Mouse (Mus musculus) ES-E14 (cell line): ENCODE data around the gene Cldn24. TPM values are rescaled to one million over a fixed set of nuclear protein-coding genes. Genes with fewer than 3 reads are reported as not detected.
"Not testable (repeated sequence)": the region's sequence is repeated elsewhere in the genome, so short reads cannot be mapped to it uniquely, and the experiment has no call there.

ENCODE experiments used
- DNase-seq: peaks from one replicate; pipeline ENCODE4 v3.0.0-alpha.2; 2013; ENCODE audit warnings: low read depth, low spot score
- H3K27ac ChIP-seq: 2 replicates; pipeline ENCODE4 v1.5.1; 2012; ENCODE audit warnings: low read depth, mild to moderate bottlenecking, low read length, moderate library complexity, mixed read lengths; ENCODE audit not compliant: poor library complexity, insufficient read depth, severe bottlenecking
- H3K36me3 ChIP-seq: 2 replicates; pipeline ENCODE4 v1.6.1; 2012; ENCODE audit warnings: mild to moderate bottlenecking, low read length, moderate library complexity, mixed read lengths; ENCODE audit not compliant: control insufficient read depth, poor library complexity, insufficient read depth, severe bottlenecking
- H3K4me1 ChIP-seq, 2 experiments: fragments of 150-350 bp in 1 of 2; sonication (generic) in 1 of 2; 2 replicates each; pipeline ENCODE4 v1.6.1; 2012; ENCODE audit warnings: low read length in 2 of 2, mild to moderate bottlenecking in 1 of 2, mixed read lengths in 1 of 2; ENCODE audit not compliant: control insufficient read depth in 2 of 2, insufficient read depth in 2 of 2, poor library complexity in 1 of 2
- H3K4me3 ChIP-seq, 2 experiments: fragments of 150-350 bp in 1 of 2; sonication (generic) in 1 of 2; 2 replicates each; pipeline ENCODE4 v1.5.1; 2012; ENCODE audit warnings: low read length in 2 of 2, low read depth in 1 of 2, mild to moderate bottlenecking in 1 of 2, mixed read lengths in 1 of 2; ENCODE audit not compliant: insufficient read depth in 1 of 2, poor library complexity in 1 of 2, severe bottlenecking in 1 of 2
- H3K9ac ChIP-seq: 2 replicates; pipeline ENCODE4 v1.6.1; 2012; ENCODE audit warnings: low read depth, mild to moderate bottlenecking, low read length, mixed read lengths; ENCODE audit not compliant: poor library complexity, insufficient read depth, severe bottlenecking
- H3K9me3 ChIP-seq: fragments of 150-350 bp; sonication (generic); 2 replicates; pipeline ENCODE4 v1.6.1; 2012; ENCODE audit warnings: low read depth, mild to moderate bottlenecking, low read length; ENCODE audit not compliant: control insufficient read depth, insufficient read depth
- CHD2 ChIP-seq: IDR thresholded peaks from 2 replicates; pipeline ENCODE4 v1.6.1; 2014; ENCODE audit warnings: mild to moderate bottlenecking, low read depth, low read length, inconsistent platforms
- HCFC1 ChIP-seq: IDR thresholded peaks from 2 replicates; pipeline ENCODE4 v1.6.1; 2012; ENCODE audit warnings: low read length, inconsistent platforms, borderline replicate concordance; ENCODE audit not compliant: insufficient read depth
- MAFK ChIP-seq: IDR thresholded peaks from 2 replicates; pipeline ENCODE4 v1.6.1; 2014; ENCODE audit warnings: mild to moderate bottlenecking, low read depth, low read length, inconsistent platforms; ENCODE audit not compliant: insufficient read depth
- ZC3H11A ChIP-seq: IDR thresholded peaks from 2 replicates; pipeline ENCODE4 v1.6.1; 2012; ENCODE audit warnings: low read depth, mild to moderate bottlenecking, inconsistent platforms, low read length, borderline replicate concordance
- ZNF384 ChIP-seq: IDR thresholded peaks from 2 replicates; pipeline ENCODE4 v1.6.1; 2012; ENCODE audit warnings: low read depth, low read length, inconsistent platforms
- in situ Hi-C, 2 experiments: fragments of 600-800 bp; cut with MboI; formaldehyde crosslinking; loops; one replicate each; pipeline ENCODE4 v1.15.1; 2025; ENCODE audit warnings: low sequenced_read_pairs in 2 of 2, inconsistent platforms in 1 of 2; ENCODE audit not compliant: unreplicated experiment in 2 of 2
- total RNA-seq: library from RNA; depleted of rRNA; stranded (reverse); fragments of 300-350 nt; gene quantifications from 2 replicates; pipeline ENCODE4 v1.2.3, GENCODE M21; 2012

Cldn24 gene
- total RNA-seq, 1 experiment: not detected

- TF ChIP-seq HCFC1 (no peak), ZC3H11A (peak; percentile 21; the same call in 1 of the 2 replicates)
- Histone ChIP-seq H3K27ac (no peak overlapping the region), H3K9ac (no peak overlapping the region), H3K4me3 (no peak overlapping the region), H3K4me1 (no peaks in the 10 kb centered on the region), H3K9me3 (no peaks in the 10 kb centered on the region), H3K36me3 (no peaks in the 10 kb centered on the region)
- peak; percentile 44 for DNase-seq
- in situ Hi-C loops: no loop called here
Observed at GRCm38 (mm10) chr8:47810666-47811015, 11.3 kb upstream of the Cldn24 start.

GRCm38 (mm10) chr8:47811221-47811620 lies 10.7 kb upstream of the Cldn24 start:
- no peak for DNase-seq
- Histone ChIP-seq H3K4me3 (peak overlapping the region in 1 of 2 experiments; percentile 14; a peak in 1 of 4 replicates), H3K27ac (no peak overlapping the region), H3K9ac (no peak overlapping the region), H3K9me3 (no peaks in the 10 kb centered on the region), H3K4me1 (no peaks in the 10 kb centered on the region), H3K36me3 (no peaks in the 10 kb centered on the region)
- TF ChIP-seq ZNF384 (no peak), CHD2 (no peak), ZC3H11A (no peak)
- in situ Hi-C loops: no loop called here

- TF ChIP-seq ZC3H11A (no peak), ZNF384 (no peak), HCFC1 (no peak), MAFK (no peak), CHD2 (no peak)
- DNase-seq: no peak
- H3K36me3 ChIP-seq: no peaks in the 10 kb centered on the region
Observed at GRCm38 (mm10) chr8:47819034-47819433, 2.9 kb upstream of the Cldn24 start.

GRCm38 (mm10) chr8:47820914-47821772 lies 800 bp upstream of the Cldn24 start:
- Histone ChIP-seq H3K27ac (no peak overlapping the region), H3K9me3 (no peaks in the 10 kb centered on the region), H3K36me3 (no peaks in the 10 kb centered on the region), H3K9ac (no peak overlapping the region), H3K4me1 (0 out of 4 replicates have a peak, but pooled peaks cover 0 to 2% of the 10 kb centered on the region in 2 experiments), H3K4me3 (no peak overlapping the region)
- no peak for DNase-seq
- TF ChIP-seq CHD2: no peak
- TF ChIP-seq ZNF384: no peak
- TF ChIP-seq HCFC1: no peak
- TF ChIP-seq MAFK: no peak
- no peak for TF ChIP-seq ZC3H11A
- in situ Hi-C loops: no loop called here

More at GRCm38 (mm10) chr8:47819034-47819433, 2.9 kb upstream of the Cldn24 start:
- no peak overlapping the region for H3K27ac ChIP-seq
- in situ Hi-C loops: no loop called here
- H3K4me1 ChIP-seq: no peaks in the 10 kb centered on the region
- H3K9me3 ChIP-seq: no peaks in the 10 kb centered on the region
- H3K9ac ChIP-seq: no peak overlapping the region
- no peak overlapping the region for H3K4me3 ChIP-seq

GRCm38 (mm10) chr8:47822541-47822940 lies 598 bp downstream of the Cldn24 start:
- DNase-seq, in situ Hi-C loops, H3K27ac ChIP-seq, H3K36me3 ChIP-seq, H3K9ac ChIP-seq, H3K4me3 ChIP-seq, H3K9me3 ChIP-seq, H3K4me1 ChIP-seq: not testable (repeated sequence)
